Mouse (Mus musculus) urinary bladder, postnatal 14 days (tissue): ENCODE results near the gene Prkca.
"Not testable (repeated sequence)": the region's sequence is repeated elsewhere in the genome, so short reads cannot be mapped to it uniquely, and the experiment has no call there.

Experiments
- DNase-seq: peaks from one replicate; pipeline ENCODE4 v3.0.0; 2021; ENCODE audit warnings: low spot score

The Prkca gene

DNA sequence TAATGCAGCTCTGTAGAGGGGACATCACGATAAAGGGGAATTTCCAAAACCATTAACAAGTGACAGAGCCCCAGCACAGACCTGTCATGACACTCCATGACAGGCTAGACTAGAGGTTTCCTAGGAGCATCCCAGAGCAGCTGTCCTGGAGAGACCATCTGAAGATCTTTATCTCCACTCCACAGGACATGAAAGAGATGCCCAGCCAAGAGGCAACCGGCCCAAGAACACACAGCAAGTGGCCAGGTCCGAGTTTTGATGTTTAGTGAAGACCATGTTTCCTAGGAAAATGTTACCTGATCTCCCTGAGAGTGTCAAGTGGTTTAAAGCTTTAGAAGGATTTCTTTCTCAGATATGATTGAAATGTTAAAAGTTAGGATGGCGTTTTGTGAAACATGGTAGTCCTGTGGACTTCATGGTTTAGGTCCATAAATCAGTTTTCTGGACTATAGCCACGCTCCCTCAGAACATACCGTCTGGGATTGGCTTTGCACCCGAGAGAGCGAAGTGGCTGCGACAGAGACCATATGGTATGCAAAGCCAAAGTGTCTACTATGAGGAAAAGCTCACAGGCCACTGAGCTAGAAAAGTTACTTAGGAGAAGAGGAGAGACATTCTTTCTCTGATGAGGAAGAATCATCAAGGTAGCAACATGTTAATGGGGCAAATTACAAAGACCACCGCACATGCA, 226.2 kb downstream of the Prkca start:
- no peak for DNase-seq

DNA sequence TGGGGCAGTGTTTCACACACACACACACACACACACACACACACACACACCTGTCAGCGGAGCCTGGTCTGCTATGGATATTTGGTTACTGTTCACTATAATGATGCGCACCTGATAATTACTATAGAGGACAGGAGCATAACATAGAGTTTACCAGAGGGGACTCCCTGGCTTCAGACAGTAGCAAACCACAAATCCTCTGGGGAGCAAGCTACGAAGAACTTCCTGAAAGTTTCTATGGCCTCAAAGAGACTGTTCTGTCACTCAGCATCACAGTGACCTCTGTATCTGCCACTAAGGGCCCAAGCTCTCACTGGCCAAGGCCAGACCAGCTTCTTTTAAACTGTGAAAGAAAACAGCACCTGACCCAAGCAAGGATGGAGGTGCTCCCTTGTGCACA, 229.6 kb downstream of the Prkca start:
- no peak for DNase-seq

DNA sequence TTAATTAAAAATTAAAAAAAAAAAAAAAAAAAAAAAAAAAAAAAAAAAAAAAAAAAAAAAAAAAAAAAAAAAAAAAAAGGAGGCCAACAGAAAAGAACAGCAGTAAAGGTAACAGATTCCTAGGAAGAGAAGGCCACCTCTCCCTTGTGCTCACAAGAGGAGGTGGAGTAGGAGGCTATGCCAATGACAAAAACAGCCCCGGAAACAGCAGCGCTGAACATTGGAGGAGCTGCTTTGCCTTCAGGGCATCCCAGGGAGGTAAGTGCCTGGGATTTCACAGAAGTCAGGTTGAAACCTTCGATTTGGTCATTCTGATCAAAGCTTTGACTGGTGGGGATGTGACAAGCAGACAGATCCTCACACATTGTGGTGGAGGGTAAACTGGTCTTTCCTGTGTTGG, 231.3 kb downstream of the Prkca start:
- no peak for DNase-seq

GRCm38 (mm10) chr11:108104085-108104484, 239.6 kb downstream of the Prkca start:
- no peak for DNase-seq

DNA sequence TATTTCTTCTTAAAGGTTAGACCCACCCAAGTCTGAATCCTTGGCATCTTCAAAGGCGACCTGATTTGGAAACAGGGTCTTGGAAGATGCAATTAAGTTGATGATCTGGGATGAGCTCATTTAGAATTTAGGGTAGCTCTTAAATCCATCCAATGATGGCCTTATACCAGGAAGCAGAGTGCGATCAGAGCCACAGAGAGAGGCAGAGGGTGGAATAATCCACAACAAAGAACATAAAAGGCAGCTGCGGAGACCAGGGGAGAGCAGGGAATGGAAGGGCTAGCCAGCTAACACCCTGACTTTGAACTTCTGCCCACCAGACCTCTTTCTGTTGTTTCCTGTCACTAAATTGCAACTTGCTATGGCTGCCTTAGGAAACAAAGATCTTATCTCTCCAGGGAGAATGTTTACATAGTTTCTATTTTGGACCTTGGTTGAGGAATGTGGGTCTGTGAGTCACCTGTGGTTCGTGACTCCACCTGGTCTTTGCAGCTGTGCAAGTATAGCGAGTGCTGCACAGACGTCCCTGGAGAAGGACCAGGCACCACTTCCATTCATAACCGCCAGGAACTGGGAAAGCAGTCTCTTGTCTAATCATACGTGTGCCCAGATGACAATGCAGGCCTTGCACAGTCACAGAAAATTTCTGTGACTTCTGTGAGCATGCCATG, 242.3 kb downstream of the Prkca start:
- DNase-seq, result peak; percentile 40

DNA sequence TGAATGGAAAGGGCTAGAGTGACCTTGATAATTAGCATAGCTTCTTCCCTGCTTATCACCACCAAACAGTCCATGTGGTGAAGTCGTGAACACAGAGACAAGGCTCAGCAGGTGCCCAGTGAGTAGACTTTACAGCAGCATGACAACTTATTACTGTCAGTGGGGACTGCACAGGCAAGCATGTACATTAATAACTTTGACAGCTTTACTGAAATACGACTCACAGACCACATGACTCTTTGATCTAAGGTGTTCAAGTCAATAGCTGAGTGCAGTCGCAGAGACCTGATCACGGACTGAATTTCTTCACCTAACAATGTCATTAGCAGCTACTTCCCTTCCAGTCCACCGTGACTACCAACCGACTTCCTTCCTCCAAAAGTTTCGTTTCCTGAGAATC, 245.4 kb downstream of the Prkca start:
- DNase-seq, result no peak

DNA sequence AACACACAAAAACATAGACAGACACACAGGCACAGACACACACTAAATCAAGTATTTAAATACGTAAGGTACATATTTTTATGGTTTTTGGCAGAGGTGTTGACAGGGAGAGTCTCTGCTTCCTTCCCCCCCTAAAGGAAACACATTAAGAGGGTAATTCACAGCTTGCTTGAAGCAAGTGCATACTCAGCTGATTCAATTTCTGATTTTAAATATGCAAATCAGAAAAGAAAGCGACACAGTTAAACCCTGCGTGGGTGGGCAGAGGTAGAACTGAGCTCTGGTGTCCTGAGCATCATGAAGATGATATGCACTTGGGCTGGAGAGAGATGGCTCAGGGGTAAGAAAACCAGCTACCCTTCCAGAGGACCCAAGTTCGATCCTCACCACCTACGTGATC, 248.9 kb downstream of the Prkca start:
- DNase-seq, result no peak

DNA sequence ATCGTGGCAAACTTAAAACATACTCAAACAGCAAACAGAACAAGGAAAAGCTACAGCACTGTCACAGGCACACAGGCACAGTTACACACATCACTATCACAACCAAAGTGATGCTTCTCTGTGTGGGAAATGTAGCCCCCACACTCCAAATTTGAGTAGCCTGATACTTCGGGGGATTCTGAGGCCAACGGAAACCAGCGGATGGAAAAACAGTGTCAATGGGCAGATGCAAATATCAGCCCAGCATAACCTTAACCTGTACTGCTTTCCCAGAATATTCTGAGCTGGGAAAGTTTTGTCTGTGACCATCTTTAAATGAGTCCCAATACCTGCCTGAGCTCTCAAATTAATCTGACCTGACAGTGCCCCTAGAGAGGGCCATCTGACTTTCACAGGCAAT, 250.5 kb downstream of the Prkca start:
- DNase-seq, result no peak

DNA sequence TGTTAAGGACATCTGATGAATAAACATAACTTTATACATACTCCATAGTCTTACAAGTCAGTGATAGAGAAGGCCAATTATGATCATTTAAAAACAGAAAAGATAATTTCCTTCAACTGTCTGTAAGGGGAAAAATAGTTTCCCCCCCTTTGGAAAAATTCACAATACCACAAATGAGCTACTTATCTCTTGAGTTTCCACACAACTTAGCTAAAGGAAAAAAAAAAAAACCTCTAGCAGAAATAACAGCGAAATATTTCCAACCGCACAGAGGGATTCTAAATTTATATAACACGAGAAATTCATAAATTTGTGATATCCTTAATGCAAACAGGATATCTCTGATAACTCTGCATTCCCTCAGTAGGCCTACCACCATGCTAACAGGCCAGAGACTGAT, 252.5 kb downstream of the Prkca start:
- no peak for DNase-seq

DNA sequence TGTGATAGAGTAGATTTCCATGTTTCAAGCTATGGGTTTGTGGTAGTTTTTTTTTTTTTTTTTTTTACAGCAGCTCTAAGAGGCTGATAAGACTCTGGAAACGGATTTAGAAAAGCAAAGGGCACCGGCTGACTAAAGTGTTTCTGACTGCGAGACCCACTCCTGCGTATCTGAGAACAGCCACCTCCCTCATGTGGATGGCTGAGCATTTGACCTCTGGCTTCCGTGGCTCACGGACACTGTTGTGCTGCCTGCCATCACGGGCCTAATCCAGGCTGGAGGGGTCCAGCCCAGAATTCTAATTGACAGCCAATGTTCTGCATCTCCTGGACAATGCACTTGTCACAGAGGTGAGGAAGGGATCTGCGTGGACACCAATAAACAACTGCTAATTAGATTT, 253.0 kb downstream of the Prkca start:
- no peak for DNase-seq

- DNase-seq, result no peak
These were observed 255.7 kb downstream of the Prkca start for GRCm38 (mm10) chr11:108088063-108088462.

- not testable (repeated sequence) for DNase-seq
These were observed 256.5 kb downstream of the Prkca start for GRCm38 (mm10) chr11:108087105-108087700.

DNA sequence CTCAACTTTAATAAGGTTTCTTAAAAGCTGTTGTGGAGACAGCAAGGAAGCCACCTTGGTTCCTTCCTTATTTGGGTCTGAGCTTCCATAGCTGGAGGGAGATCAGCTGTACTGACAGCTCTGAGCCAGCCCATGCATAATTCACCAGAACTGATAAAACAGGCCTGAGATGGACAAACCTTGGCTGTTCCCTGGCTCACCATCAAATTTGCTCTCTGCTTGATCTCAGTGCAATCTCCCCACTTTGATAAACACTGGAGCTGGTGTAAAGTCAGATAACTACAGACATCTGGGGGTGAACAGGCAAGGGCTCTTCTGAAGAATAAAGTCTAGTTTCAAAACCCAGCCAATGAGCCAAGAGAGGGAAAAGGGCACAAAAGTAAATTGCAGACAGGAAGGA, 261.1 kb downstream of the Prkca start:
- peak; percentile 15 for DNase-seq

- DNase-seq, result no peak
These were observed 263.6 kb downstream of the Prkca start for GRCm38 (mm10) chr11:108079946-108080650.

GRCm38 (mm10) chr11:108079454-108079853, 264.3 kb downstream of the Prkca start:
- DNase-seq, result no peak

- DNase-seq, result no peak
These were observed 266.2 kb downstream of the Prkca start for GRCm38 (mm10) chr11:108077514-108077913.

DNA sequence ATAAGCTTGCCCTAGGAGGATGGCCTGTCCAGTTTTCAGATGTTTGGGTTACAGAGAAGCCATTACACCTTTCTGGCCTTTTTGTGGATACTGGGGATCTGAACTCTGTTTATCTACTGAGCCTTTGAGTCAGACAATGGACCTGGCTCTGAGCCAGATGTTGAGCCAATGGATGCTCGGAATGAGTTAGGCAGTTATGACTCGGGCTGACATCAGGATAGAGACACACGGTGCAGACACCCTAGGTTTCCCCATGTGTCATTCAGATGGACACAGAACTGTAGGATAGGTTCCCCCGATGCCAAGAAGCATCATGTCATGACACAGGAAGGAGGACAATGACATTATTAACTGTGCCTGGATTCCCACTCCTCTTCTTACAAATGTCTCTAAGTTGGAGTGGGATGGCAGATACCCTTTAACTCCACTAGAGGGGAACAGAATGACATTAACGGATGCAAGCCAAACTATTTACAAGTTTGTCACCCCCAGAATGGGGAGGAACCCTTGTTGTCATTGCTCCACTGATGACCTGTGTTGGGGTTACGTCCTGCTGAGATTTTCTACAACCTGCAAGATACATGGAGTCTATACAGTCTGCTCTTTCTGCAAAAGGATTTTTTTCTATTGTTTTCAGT, 271.0 kb downstream of the Prkca start:
- DNase-seq, result no peak

- DNase-seq, result no peak
These were observed 272.5 kb downstream of the Prkca start for GRCm38 (mm10) chr11:108071230-108071629.

GRCm38 (mm10) chr11:108070038-108070437, 273.7 kb downstream of the Prkca start:
- DNase-seq, result no peak

- no peak for DNase-seq
These were observed 275.3 kb downstream of the Prkca start for GRCm38 (mm10) chr11:108068430-108068829.

- DNase-seq, result no peak
These were observed 276.6 kb downstream of the Prkca start for GRCm38 (mm10) chr11:108067161-108067560.

- no peak for DNase-seq
These were observed 279.3 kb downstream of the Prkca start for GRCm38 (mm10) chr11:108064401-108064800.
